Mouse (Mus musculus) layer of hippocampus, postnatal 36 days (tissue): ENCODE measurements around the gene Arv1. TPM values are rescaled to one million over a fixed set of nuclear protein-coding genes. Genes with fewer than 3 reads are reported as not detected.

ENCODE experiments used
- DNase-seq, 2 experiments: peaks; one replicate each; pipeline ENCODE4 v3.0.0; 2022
- total RNA-seq, 2 experiments: library from RNA; stranded (reverse); gene quantifications; 2 replicates each; pipeline ENCODE4 v1.2.3; 2021

Gene Arv1
- total RNA-seq, 2 experiments from 2014 or later, result 13.7 to 13.8 TPM

- DNase-seq, result no peak
Measured at GRCm38 (mm10) chr8:124724301-124724700, 2.4 kb downstream of the Arv1 start.

- DNase-seq, result no peak
Measured at GRCm38 (mm10) chr8:124732828-124733227, 10.9 kb downstream of the Arv1 start.

GRCm38 (mm10) chr8:124735371-124735911 lies 13.5 kb downstream of the Arv1 start:
- DNase-seq, result no peak

GRCm38 (mm10) chr8:124739268-124739667 lies 17.3 kb downstream of the Arv1 start:
- no peak for DNase-seq

- no peak for DNase-seq
Measured at GRCm38 (mm10) chr8:124746661-124747060, 24.7 kb downstream of the Arv1 start.

- no peak for DNase-seq
Measured at GRCm38 (mm10) chr8:124751191-124751590, 29.3 kb downstream of the Arv1 start.

- DNase-seq, result peak in 1 of 2 experiments; percentile 3
Measured at GRCm38 (mm10) chr8:124751709-124752173, 29.8 kb downstream of the Arv1 start, which contains the start of gene Fam89a. TSS of gene Fam89a (minus strand) at chr8:124751832.

GRCm38 (mm10) chr8:124752325-124752862 lies 30.5 kb downstream of the Arv1 start:
- no peak for DNase-seq

GRCm38 (mm10) chr8:124754101-124754791 lies 32.3 kb downstream of the Arv1 start:
- peak; percentile 18 to 23 for DNase-seq

- no peak for DNase-seq
Measured at GRCm38 (mm10) chr8:124754792-124755190, 32.9 kb downstream of the Arv1 start.

- DNase-seq, result no peak
Measured at GRCm38 (mm10) chr8:124755481-124755880, 33.5 kb downstream of the Arv1 start.

GRCm38 (mm10) chr8:124756153-124756552 lies 34.2 kb downstream of the Arv1 start:
- no peak for DNase-seq

GRCm38 (mm10) chr8:124756601-124757000 lies 34.7 kb downstream of the Arv1 start:
- DNase-seq, result no peak

GRCm38 (mm10) chr8:124758544-124758943 lies 36.6 kb downstream of the Arv1 start:
- no peak for DNase-seq

- no peak for DNase-seq
Measured at GRCm38 (mm10) chr8:124763061-124763460, 41.1 kb downstream of the Arv1 start.

GRCm38 (mm10) chr8:124772389-124772788 lies 50.5 kb downstream of the Arv1 start:
- DNase-seq, result peak; percentile 16 to 30

- peak; percentile 56 to 59 for DNase-seq
Measured at GRCm38 (mm10) chr8:124775695-124776094, 53.8 kb downstream of the Arv1 start.

GRCm38 (mm10) chr8:124780236-124780635 lies 58.3 kb downstream of the Arv1 start:
- no peak for DNase-seq

GRCm38 (mm10) chr8:124782431-124782830 lies 60.5 kb downstream of the Arv1 start:
- no peak for DNase-seq

- no peak for DNase-seq
Measured at GRCm38 (mm10) chr8:124783228-124783627, 61.3 kb downstream of the Arv1 start.
